Comparison of ENCODE assay signal across 8 mouse cellular contexts in the genomic region with DNA sequence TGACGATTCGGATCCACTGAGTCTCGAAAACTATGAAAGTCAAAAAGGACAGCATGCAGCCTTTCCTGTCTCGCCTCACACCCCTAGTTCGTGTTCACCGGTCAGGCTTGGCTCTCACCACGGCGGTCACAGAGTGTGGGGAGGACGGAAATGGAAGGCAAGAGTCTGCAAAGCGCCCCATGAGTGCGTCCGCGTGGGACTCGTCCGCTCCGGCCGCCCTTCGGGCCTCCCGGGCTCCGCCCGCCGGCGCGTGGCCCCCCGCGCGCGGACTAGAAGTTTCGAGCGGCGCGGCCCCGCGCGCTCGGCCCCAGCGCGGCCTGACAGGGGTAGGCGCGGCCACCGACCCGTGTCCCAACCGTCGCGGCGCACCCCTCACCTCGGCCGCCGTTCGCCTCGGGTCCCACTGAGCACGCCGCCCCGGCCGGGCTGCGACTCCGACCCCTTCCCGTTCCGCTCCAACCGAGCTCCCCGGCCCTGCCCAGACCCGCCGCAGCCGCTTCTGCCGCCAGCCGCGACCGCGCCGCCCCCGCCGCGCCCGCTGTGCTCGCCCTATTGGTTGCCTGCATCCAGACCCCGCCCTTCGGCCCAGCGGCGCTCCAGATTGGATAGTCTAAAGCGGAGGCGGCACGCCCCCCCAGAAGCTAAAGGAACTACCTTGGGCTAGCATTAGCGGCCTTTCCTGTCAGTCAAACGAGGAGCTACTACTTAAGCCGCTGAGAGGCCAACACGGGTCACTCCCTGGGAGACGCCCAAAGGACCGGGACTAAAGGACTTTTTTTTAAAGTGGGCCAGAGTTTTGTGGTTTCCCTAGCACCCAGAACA. TPM values are rescaled to one million over a fixed set of nuclear protein-coding genes. Genes with fewer than 3 reads are reported as not detected.
DNase-seq lines count a peak whose midpoint lies in the region; ATAC-seq lines count a peak whose summit lies in the region.

TSS of gene Pacsin2 (minus strand) at position 524 of the 822 bp plus-strand sequence.

- H3K4me3 ChIP-seq in heart, embryonic 13.5 days = peak within 1 kb of the TSS; percentile 80
- peak within 1 kb of the TSS; percentile 85 for H3K4me3 ChIP-seq in liver, embryonic 12.5 days
- peak within 1 kb of the TSS; percentile 84 for H3K4me3 ChIP-seq in stomach, embryonic 15.5 days (replicated peaks)

- DNase-seq in CD4-positive helper T cell, adult 2 months (ENCODE audit: low read depth, low spot score) = peak; percentile 94
- peak; percentile 77 for DNase-seq in brain, embryonic 18.5 days (ENCODE audit: low read depth, low spot score)
- peak; percentile 99 for DNase-seq in kidney, postnatal 10 days
- DNase-seq in natural killer cell, adult 2 months (ENCODE audit: low spot score in 2 of 2) = peak; percentile 96 to 97

- peak within 1 kb of the TSS; percentile 82 for H3K4me2 ChIP-seq in heart, embryonic 13.5 days
- peak within 1 kb of the TSS; percentile 93 for H3K4me2 ChIP-seq in liver, embryonic 12.5 days
- peak within 1 kb of the TSS; percentile 84 for H3K4me2 ChIP-seq in stomach, embryonic 15.5 days

- peak; percentile 93 for ATAC-seq in erythroid progenitor cell, adult 5-6 weeks (replicated peaks; ENCODE audit: low FRiP score, poor library complexity, severe bottlenecking)
- ATAC-seq in heart, embryonic 13.5 days (ENCODE audit: extremely low read depth, insufficient number of reproducible peaks, low FRiP score, low TSS enrichment) = peak; percentile 96
- ATAC-seq in liver, embryonic 12.5 days = peak; percentile 98
- peak; percentile 98 for ATAC-seq in stomach, embryonic 15.5 days (ENCODE audit: insufficient read depth, low FRiP score, low read depth)

- H3K9ac ChIP-seq in heart, embryonic 13.5 days = peak within 1 kb of the TSS; percentile 95
- peak within 1 kb of the TSS; percentile 93 for H3K9ac ChIP-seq in liver, embryonic 12.5 days
- peak within 1 kb of the TSS; percentile 62 for H3K9ac ChIP-seq in stomach, embryonic 15.5 days

- H3K4me1 ChIP-seq in heart, embryonic 13.5 days = peaks cover 29% of the 10 kb centered on the region
- H3K4me1 ChIP-seq in liver, embryonic 12.5 days = peaks cover 51% of the 10 kb centered on the region
- peaks cover 9% of the 10 kb centered on the region; the same call in 1 of the 2 replicates for H3K4me1 ChIP-seq in stomach, embryonic 15.5 days

- H3K9me3 ChIP-seq in heart, embryonic 13.5 days = no peaks in the 10 kb centered on the region
- no peaks in the 10 kb centered on the region for H3K9me3 ChIP-seq in liver, embryonic 12.5 days (replicated peaks)
- no peaks in the 10 kb centered on the region for H3K9me3 ChIP-seq in stomach, embryonic 15.5 days

- peak within 1 kb of the TSS; percentile 89 for H3K27ac ChIP-seq in heart, embryonic 13.5 days (replicated peaks)
- peak within 1 kb of the TSS; percentile 90 for H3K27ac ChIP-seq in liver, embryonic 12.5 days
- peak within 1 kb of the TSS; percentile 83 for H3K27ac ChIP-seq in stomach, embryonic 15.5 days

- no peaks in the 10 kb centered on the region for H3K27me3 ChIP-seq in heart, embryonic 13.5 days (replicated peaks)
- H3K27me3 ChIP-seq in liver, embryonic 12.5 days (replicated peaks) = no peaks in the 10 kb centered on the region; the same call in 1 of the 2 replicates
- H3K27me3 ChIP-seq in stomach, embryonic 15.5 days (replicated peaks) = no peaks in the 10 kb centered on the region

- under 1% methylated on average over 79 of the region's 88 CpGs for WGBS in heart, embryonic 13.5 days
- 1% methylated on average over 88 of the region's 88 CpGs for WGBS in liver, embryonic 12.5 days (ENCODE audit: insufficient replicate concordance)
- WGBS in stomach, embryonic 15.5 days = under 1% methylated on average over 82 of the region's 88 CpGs

- H3K36me3 ChIP-seq in heart, embryonic 13.5 days = no peaks in the 10 kb centered on the region
- H3K36me3 ChIP-seq in liver, embryonic 12.5 days = peaks cover 17% of the 10 kb centered on the region
- H3K36me3 ChIP-seq in stomach, embryonic 15.5 days = no peaks in the 10 kb centered on the region

RNA-seq across cellular contexts. Expression of gene Pacsin2, which starts in this region (rescaled TPM):
- total RNA-seq in erythroid progenitor cell, adult 5-6 weeks (2015; ENCODE audit: low replicate concordance) = 80.0 and 81.7 TPM in 2 replicates
- total RNA-seq in erythroid progenitor cell, adult 5-6 weeks (2017; ENCODE audit: low replicate concordance) = 145 and 184 TPM in 2 replicates
- 56.8 and 57.8 TPM in 2 replicates for polyA plus RNA-seq in heart, embryonic 13.5 days (2015; fragmentation: Nextera tagmentation; extraction: Ambion mirVana)
- 65.1 and 68.4 TPM in 2 replicates for polyA plus RNA-seq in liver, embryonic 12.5 days (2016; fragmentation: Nextera tagmentation; extraction: Ambion mirVana)
- polyA plus RNA-seq in stomach, embryonic 15.5 days (2015; fragmentation: Nextera tagmentation; extraction: Ambion mirVana) = 64.0 and 69.1 TPM in 2 replicates

Comparison
In these comparisons a context has a peak if more than half of its experiments do, and no peak if none do; other contexts are left out.
1. Peak in every context shown above with its lines: DNase-seq, ATAC-seq, H3K4me3 ChIP-seq and H3K27ac ChIP-seq.